Mouse (Mus musculus) 3134 (cell line): ENCODE results near the gene Mbd3l1.

Experiments used
- DNase-seq: peaks from one replicate; pipeline ENCODE4 v3.0.0-alpha.2; 2011; ENCODE audit warnings: low spot score; ENCODE audit not compliant: insufficient read length; ENCODE audit errors: extremely low read depth

Gene Mbd3l1

GRCm38 (mm10) chr9:18478168-18478567, at the start of gene Mbd3l1, which contains the start of gene Zfp558:
Mbd3l1 (plus strand) TSS chr9:18478359.
Zfp558 (minus strand) TSS chr9:18478268.
- DNase-seq: no peak

- no peak for DNase-seq
Measured at GRCm38 (mm10) chr9:18430354-18430753, 47.8 kb upstream of the Mbd3l1 start, which contains the start of gene Mbd3l2. Mbd3l2 (plus strand) TSS chr9:18430654.

DNA sequence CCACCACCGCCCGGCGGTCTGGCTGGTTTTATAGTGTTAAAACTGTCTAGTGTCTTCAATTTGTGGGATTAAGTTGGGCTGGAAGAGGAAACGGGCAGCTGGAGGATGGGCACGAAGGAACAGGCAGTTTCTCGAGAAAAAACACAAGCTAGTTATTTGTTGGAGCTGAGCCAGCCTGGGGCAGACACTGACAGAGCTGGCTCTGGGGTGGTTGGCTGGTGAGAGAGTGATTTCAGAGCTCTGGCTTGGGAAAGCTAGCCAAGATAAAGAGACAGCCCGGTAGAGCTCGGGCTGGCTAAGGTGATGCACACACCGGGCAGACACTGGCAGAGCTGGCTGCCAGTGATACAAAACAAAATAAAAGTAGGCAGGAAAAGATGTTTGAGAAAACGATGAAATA, 46.5 kb upstream of the Mbd3l1 start:
- no peak for DNase-seq

GRCm38 (mm10) chr9:18456520-18456919, 21.6 kb upstream of the Mbd3l1 start:
- DNase-seq: no peak

GRCm38 (mm10) chr9:18467350-18467749, 10.8 kb upstream of the Mbd3l1 start:
- DNase-seq: no peak

DNA sequence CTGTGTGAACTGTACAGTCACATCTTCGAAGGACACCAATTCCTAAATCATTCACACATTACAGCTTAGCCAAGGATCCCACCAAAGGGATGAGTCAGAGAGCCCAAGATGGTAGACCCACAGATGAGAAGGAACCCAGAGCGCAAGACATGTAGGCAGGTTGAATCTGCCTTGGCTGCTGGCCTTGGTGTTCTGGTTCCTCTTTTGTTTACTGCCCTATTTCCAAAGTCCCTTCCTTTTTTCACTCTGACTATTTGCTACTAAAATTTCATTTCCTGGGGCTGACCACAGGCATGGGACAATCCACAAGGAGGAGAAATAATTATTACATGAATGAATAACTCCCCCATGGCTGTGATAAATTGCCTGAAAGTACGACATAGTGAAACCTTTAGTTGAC, 10.2 kb upstream of the Mbd3l1 start:
- DNase-seq: no peak

DNA sequence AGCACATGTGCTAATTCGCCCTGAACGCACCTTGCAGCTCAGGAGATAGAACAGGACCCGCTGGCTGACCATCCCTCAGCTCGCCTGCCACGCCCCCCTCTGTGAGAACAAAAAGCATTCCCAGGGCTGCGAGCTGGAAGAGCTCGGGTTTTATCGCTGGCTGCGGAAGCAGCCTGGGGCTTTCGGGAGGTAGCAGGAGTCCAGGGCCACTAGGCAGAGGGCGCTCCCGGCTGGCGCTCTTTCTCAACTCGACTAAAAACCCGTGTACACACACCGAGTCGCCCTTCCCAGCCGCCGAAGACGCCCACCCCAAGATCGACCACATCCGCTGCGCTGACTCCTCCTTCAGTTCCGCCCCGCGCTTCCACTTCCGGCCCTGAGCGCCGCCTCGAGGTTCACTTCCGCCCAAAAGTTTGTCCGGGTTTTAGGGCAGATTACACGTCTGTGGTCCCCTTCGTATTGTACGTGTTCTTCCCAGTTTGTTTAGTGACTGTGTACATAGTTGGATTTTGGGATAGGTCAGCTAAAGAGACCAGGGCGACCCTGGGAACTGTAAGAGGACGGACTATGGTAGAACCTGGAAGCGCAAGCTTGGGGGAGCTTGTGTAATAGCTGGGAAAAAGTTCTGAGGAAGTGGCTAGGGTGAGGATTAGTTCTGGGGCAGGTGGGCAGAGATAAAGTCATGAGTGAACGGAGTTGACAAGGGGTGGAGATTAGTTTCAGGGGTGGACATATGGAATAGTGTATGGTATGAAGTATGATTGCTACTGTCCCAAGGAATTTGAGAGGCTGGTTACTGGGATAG, 4.6 kb upstream of the Mbd3l1 start:
- DNase-seq: peak; percentile 81

GRCm38 (mm10) chr9:18508098-18508497, 29.9 kb downstream of the Mbd3l1 start:
- DNase-seq: no peak
